Mouse (Mus musculus): Measurements from ENCODE around the gene Capn5. TPM values are rescaled to one million over a fixed set of nuclear protein-coding genes. Genes with fewer than 3 reads are reported as not detected.

The Capn5 gene
- polyA plus RNA-seq, 1 experiment from 2014 or later: 8.4 TPM

- no peak for DNase-seq (ENCODE audit: low spot score)
These were observed 29.2 kb downstream of the Capn5 start for GRCm38 (mm10) chr7:98148721-98149407.

GRCm38 (mm10) chr7:98147766-98148165 is 30.3 kb downstream of the Capn5 start:
- no peak for DNase-seq (ENCODE audit: low spot score)

- no peak for DNase-seq (ENCODE audit: low spot score)
These were observed 31.6 kb downstream of the Capn5 start for GRCm38 (mm10) chr7:98146447-98146845.

DNA sequence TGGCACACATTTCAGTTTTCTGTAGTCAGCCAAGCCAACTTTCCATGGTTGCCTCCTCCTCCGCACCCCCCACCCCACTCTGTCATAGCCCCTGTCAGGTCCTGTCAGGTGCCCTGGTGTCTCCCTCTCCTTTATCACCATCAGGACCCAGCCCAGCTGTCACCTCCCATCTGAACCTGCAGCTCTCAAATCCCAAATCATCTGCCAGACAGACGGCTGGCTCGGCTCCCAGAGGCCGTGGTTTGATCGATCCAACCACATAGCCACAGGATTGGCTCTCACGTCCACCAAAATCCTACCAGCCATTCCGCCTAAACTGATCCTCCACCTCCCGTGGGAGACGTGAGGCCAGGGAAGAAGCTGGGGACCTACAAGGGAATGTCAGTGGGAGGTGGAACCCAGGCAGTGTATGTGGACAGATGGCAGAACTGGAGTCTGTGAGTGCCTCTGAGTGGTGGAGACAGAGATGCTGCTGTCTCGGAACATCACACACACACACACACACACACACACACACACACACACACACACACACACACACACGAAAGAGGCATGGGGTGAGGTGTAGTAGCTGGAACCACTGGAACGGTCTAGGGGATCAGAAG is 32.1 kb downstream of the Capn5 start:
- no peak for DNase-seq (ENCODE audit: low spot score)

DNA sequence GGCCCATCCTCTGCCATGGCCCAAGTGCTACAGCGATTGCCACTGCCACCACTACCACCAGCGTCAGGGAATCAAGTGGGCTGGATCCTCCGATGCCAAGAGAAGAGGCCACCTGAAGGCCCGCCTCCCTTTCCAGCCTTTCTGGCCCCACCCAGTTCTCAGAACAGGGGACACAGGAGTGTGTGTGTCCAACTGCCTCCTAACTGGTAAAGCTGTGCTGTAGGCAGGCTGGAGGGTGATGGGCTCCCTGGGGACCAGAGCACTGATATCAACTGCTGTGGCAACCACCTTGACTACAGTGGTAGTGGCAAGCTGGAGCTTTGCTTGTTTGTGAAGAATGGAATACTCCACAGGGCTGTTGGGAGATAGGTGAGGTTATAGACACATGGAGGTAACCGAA is 32.7 kb downstream of the Capn5 start, which contains the start of gene Omp:
Gene Omp, minus strand, starts transcription at position 101 of the 400 bp plus-strand sequence.
- DNase-seq (ENCODE audit: low spot score): no peak

GRCm38 (mm10) chr7:98142648-98143047 is 35.4 kb downstream of the Capn5 start:
- no peak for DNase-seq (ENCODE audit: low spot score)

GRCm38 (mm10) chr7:98142247-98142646 is 35.8 kb downstream of the Capn5 start:
- no peak for DNase-seq (ENCODE audit: low spot score)

- DNase-seq (ENCODE audit: low spot score): peak; percentile 21
These were observed 36.9 kb downstream of the Capn5 start for GRCm38 (mm10) chr7:98141206-98141605.

DNA sequence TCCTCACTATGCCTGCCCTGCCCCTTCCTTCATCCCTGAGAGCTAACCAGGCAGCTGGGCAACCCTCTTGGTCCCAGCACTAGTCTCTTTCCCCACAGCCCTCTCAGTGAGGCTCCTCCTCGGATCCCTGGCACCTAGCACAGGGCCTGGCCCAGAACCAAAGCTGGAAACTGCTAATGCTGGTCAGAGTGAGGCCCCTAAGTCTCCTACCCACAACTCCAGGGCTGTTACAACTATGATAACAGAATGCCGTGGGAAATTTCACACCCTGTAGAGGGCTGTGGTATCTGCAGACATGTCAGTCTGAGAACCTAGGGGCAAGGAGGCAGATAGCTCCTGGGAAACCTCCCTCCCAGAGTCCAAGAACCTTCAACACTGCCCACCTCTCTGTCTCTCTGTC is 37.5 kb downstream of the Capn5 start:
- no peak for DNase-seq (ENCODE audit: low spot score)

DNA sequence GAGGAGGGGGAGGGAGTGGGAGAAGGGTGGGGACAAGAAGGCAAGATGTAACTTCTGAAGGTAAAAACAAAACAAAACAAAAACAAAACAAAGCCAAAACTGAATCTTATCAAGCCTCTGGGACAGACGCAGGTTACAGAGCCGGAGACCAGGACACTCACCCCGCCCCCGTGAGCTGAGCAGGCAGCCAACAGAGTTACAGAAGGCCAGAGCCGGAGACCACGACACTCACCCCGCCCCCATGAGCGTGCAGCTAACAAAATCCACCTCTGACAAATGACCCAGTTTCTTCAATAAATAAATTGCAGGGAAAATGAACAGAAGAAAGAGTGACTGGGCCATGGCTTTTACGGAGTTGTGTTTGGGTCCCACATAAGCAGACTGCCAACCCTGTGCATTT is 38.9 kb downstream of the Capn5 start:
- no peak for DNase-seq (ENCODE audit: low spot score)

DNA sequence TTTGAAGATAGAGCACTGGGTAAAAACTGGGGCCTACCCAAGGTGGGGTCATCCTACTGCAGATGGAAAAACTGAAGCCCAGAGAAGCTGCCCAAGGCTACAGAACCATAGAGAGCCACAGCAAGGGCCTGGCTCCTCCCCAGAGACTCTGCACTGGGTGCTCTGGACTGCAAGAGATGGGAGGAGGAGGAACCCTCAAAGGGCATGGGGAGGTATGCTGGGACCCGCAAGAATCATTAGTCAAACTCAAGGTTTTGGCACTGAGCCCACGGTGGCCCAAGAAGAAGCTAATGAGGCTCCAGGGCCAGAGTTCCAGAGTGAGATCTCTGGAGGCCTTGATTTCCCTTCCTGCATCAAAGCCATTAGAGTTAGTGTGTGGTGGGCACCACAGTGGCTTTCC is 40.1 kb downstream of the Capn5 start:
- DNase-seq (ENCODE audit: low spot score): no peak

GRCm38 (mm10) chr7:98137583-98137982 is 40.5 kb downstream of the Capn5 start:
- no peak for DNase-seq (ENCODE audit: low spot score)

GRCm38 (mm10) chr7:98131751-98132150 is 46.3 kb downstream of the Capn5 start:
- peak; percentile 10 for DNase-seq (ENCODE audit: low spot score)

DNA sequence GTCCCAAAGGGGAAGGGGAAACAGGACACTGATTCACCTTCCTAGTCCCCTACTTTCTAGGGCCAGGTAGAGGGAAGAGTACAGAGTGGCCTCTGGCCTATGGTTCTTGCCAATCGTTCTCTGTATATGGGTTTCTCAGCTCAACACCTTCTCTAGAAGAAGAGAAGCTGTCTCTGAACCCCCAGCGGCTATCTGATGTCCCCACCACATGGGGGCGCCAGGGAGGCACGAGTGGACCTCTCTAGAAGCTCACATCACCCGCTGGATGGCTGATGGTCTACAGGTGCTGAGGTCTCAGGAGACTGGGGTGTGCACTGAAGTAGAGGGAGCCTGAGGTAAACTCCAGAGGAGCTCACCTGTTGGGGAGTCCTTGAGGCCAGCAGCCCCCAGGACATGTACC is 52.6 kb downstream of the Capn5 start:
- peak; percentile 58 for DNase-seq (ENCODE audit: low spot score)

DNA sequence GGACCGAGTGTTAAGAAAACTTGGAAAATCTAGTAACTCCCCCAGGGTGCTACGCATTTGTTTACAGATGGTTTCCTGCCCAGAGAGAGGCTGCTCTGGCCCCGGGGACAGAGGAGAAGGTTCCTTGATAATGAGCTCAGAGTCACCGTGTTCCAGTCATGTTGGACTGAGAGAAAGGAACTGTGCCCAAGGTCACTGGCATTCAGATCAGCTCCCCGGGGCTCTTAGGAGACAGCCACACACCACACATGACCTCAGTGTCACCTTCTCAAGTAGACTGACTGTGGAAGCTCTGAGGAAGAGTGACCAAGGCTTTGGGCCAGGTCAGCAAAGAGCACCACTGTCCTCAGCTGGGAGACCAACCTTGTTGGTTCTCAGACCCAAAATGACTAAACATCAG is 53.4 kb downstream of the Capn5 start:
- DNase-seq (ENCODE audit: low spot score): no peak

DNA sequence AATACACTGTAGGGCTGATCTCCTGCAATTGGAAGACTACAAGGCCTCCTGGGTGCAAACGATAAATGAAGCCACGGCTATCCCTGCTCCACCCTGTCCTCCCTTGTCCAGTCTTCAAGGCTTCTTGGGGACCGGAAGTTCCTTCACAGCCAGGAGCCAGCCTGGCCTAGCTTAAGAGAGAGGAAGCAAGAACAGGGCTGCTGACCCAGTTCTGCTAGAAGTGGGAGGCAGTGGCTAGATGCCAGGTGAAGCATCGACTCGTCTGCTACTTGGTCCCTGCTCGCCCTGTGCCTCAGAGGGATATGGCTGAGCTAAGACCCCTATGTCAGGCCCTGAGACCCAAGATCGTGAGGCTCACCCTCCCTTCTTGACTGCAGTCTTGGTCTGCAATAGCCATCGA is 56.4 kb downstream of the Capn5 start:
- DNase-seq (ENCODE audit: low spot score): no peak

GRCm38 (mm10) chr7:98121241-98121640 is 56.8 kb downstream of the Capn5 start:
- no peak for DNase-seq (ENCODE audit: low spot score)

GRCm38 (mm10) chr7:98120325-98120724 is 57.7 kb downstream of the Capn5 start:
- peak; percentile 77 for DNase-seq (ENCODE audit: low spot score)

DNA sequence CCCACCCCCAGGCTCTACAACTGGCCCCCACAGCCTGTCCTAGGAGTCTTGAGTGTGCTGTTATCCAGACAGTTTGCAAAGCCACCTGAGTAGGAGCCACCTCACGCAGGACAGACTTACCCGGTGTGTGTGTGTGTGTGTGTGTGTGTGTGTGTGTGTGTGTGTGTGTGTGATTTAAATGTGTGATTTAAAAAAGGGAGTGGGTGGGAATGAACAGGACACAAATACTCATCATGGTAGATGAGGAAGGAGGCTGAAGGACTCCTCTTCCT is 58.2 kb downstream of the Capn5 start:
- DNase-seq (ENCODE audit: low spot score): no peak

DNA sequence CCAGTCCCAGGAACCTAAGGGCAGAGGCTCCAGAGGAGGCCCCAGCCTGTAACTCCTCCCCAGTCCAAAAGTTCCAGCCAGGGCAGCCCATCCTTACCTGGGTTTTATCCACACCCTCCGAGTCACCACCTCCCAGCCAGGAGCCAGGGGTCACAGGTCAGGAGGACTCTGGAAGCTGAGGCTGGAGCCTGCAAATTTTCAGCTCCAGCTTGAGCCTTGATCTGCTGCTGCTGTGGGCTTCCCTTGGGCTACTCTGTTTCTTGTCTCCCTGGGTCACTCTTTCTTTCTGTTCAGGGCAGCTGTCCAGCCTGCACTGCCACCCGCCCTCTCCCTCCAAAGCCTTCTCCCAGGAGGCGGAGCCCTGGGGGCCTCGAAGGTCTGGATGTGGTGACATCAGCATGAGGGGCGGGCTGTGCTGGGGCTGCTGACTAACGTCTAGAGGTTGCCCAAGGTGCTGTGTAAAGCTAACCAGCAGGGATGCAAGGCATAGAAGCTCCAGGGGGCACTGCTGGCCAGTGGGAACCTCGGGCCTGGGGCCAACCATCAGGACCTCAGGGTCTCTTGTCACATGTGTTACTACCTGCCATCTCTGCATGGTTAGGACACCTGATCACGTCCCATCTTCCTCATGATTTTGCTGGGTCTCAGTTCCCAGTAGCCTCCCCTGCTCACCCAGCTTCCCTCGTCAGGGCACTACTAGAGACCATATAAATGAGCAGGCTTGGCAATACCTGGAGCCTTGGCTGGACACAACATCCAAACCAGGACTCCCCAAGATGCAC is 58.7 kb downstream of the Capn5 start, which contains the start of gene Myo7a:
Gene Myo7a, minus strand, starts transcription at position 346 of the 782 bp plus-strand sequence.
- no peak for DNase-seq (ENCODE audit: low spot score)

- no peak for DNase-seq (ENCODE audit: low spot score)
These were observed 60.9 kb downstream of the Capn5 start for GRCm38 (mm10) chr7:98117012-98117660.

GRCm38 (mm10) chr7:98114656-98115055 is 63.4 kb downstream of the Capn5 start:
- no peak for DNase-seq (ENCODE audit: low spot score)

Data from thymus, postnatal 0 days (tissue).